Mouse (Mus musculus): ENCODE data around the gene Prkar1b. TPM values are rescaled to one million over a fixed set of nuclear protein-coding genes. Genes with fewer than 3 reads are reported as not detected.

Prkar1b gene
- polyA plus RNA-seq, 3 experiments from 2014 or later: 0.38 to 3.9 TPM; not detected in 1

- ATAC-seq: no peak
These were observed 4.1 kb downstream of the Prkar1b start for GRCm38 (mm10) chr5:139145726-139146125.

- no peak for ATAC-seq
These were observed 5.9 kb downstream of the Prkar1b start for GRCm38 (mm10) chr5:139143890-139144289.

GRCm38 (mm10) chr5:139141326-139141725, 8.5 kb downstream of the Prkar1b start:
- no peak for ATAC-seq

GRCm38 (mm10) chr5:139140589-139140988, 9.2 kb downstream of the Prkar1b start:
- ATAC-seq: no peak

- ATAC-seq: no peak
These were observed 10.8 kb downstream of the Prkar1b start for GRCm38 (mm10) chr5:139138926-139139472.

- ATAC-seq: no peak
These were observed 11.4 kb downstream of the Prkar1b start for GRCm38 (mm10) chr5:139138261-139138925.

- no peak for ATAC-seq
These were observed 12.6 kb downstream of the Prkar1b start for GRCm38 (mm10) chr5:139137176-139137575.

GRCm38 (mm10) chr5:139136341-139136740, 13.5 kb downstream of the Prkar1b start:
- ATAC-seq: no peak

- ATAC-seq: no peak
These were observed 15.3 kb downstream of the Prkar1b start for GRCm38 (mm10) chr5:139134501-139134900.

- no peak for ATAC-seq
These were observed 19.4 kb downstream of the Prkar1b start for GRCm38 (mm10) chr5:139130351-139130750.

- no peak for ATAC-seq
These were observed 20.1 kb downstream of the Prkar1b start for GRCm38 (mm10) chr5:139129572-139130151.

GRCm38 (mm10) chr5:139129078-139129477, 20.7 kb downstream of the Prkar1b start:
- no peak for ATAC-seq

GRCm38 (mm10) chr5:139128476-139129065, 21.2 kb downstream of the Prkar1b start:
- ATAC-seq: no peak

GRCm38 (mm10) chr5:139125717-139126116, 24.1 kb downstream of the Prkar1b start:
- no peak for ATAC-seq

GRCm38 (mm10) chr5:139118961-139119276, 30.9 kb downstream of the Prkar1b start:
- no peak for ATAC-seq

- no peak for ATAC-seq
These were observed 31.5 kb downstream of the Prkar1b start for GRCm38 (mm10) chr5:139118139-139118960.

- ATAC-seq: no peak
These were observed 34.3 kb downstream of the Prkar1b start for GRCm38 (mm10) chr5:139115507-139115906.

- ATAC-seq: no peak
These were observed 34.9 kb downstream of the Prkar1b start for GRCm38 (mm10) chr5:139114876-139115275.

- ATAC-seq: no peak
These were observed 37.4 kb downstream of the Prkar1b start for GRCm38 (mm10) chr5:139112418-139112817.

- no peak for ATAC-seq
These were observed 37.8 kb downstream of the Prkar1b start for GRCm38 (mm10) chr5:139111991-139112390.

- no peak for ATAC-seq
These were observed 39.5 kb downstream of the Prkar1b start for GRCm38 (mm10) chr5:139110140-139110855.

- no peak for ATAC-seq
These were observed 42.0 kb downstream of the Prkar1b start for GRCm38 (mm10) chr5:139107815-139108214.

Measured in inflammation-experienced regulatory T-cells, adult 6 months (primary cell).